Comparison of ENCODE assay signal across 11 mouse cellular contexts in genomic region chr3:60580699-60581098, GRCm38 (mm10).
DNase-seq lines count a peak whose midpoint lies in the region; ATAC-seq and TF ChIP-seq lines count a peak whose summit lies in the region.
"Had no signal": no experiment of that assay in that cellular context is flagged by ENCODE, and none has a peak within 500 bp of the region (broad histone marks: within the 10 kb centered on the region; RNA-seq: fewer than 3 reads in every experiment).

No protein-coding gene starts in this region.

- no peak for TF ChIP-seq POLR2A in liver, adult 2 months (IDR thresholded peaks at IDR 0.05; ENCODE audit: extremely low read depth, insufficient read depth, low read length)

- peaks cover 13% of the 10 kb centered on the region for H3K4me1 ChIP-seq in liver, adult 2 months (ENCODE audit: control insufficient read depth, insufficient read depth, low read length)
- H3K4me1 ChIP-seq in heart, postnatal 0 days (ENCODE audit: control insufficient read depth, insufficient read depth) = peaks cover 44% of the 10 kb centered on the region

- TF ChIP-seq CTCF in liver, adult 2 months (IDR thresholded peaks at IDR 0.05; ENCODE audit: low read depth, low read length) = no peak
- no peak for TF ChIP-seq CTCF in heart, postnatal 0 days (IDR thresholded peaks at IDR 0.05; ENCODE audit: low read depth)

- no peak overlapping the region for H3K9ac ChIP-seq in liver, adult 2 months (ENCODE audit: low read depth, low read length)
- 0 out of 2 replicates have a peak overlapping the region, but pooled peaks have one; percentile 9 for H3K9ac ChIP-seq in heart, postnatal 0 days (replicated peaks; ENCODE audit: low read depth, low read length)
- H3K9ac ChIP-seq: kidney, embryonic 15.5 days; limb, embryonic 15.5 days had no signal

- no peaks in the 10 kb centered on the region for H3K27me3 ChIP-seq in liver, adult 2 months (ENCODE audit: control insufficient read depth, insufficient read depth, low read length)
- no peaks in the 10 kb centered on the region for H3K27me3 ChIP-seq in heart, postnatal 0 days (ENCODE audit: control insufficient read depth, insufficient read depth, low read length)
- H3K27me3 ChIP-seq: kidney, embryonic 15.5 days; limb, embryonic 15.5 days had no signal

- no peak overlapping the region for H3K4me2 ChIP-seq in heart, postnatal 0 days (ENCODE audit: low read depth, low read length)
- H3K4me2 ChIP-seq: kidney, embryonic 15.5 days; limb, embryonic 15.5 days had no signal

- no peaks in the 10 kb centered on the region for H3K9me3 ChIP-seq in heart, postnatal 0 days (replicated peaks; ENCODE audit: control insufficient read depth, low read length)
- H3K9me3 ChIP-seq: kidney, embryonic 15.5 days; limb, embryonic 15.5 days had no signal

- peak; percentile 34 for DNase-seq in liver, adult 2 months (ENCODE audit: extremely low read depth, low read depth, low spot score)
- DNase-seq in liver = no peak
- no peak for DNase-seq in heart, postnatal 0 days (ENCODE audit: low spot score)
- no peak for DNase-seq in embryo, embryonic 10 days (ENCODE audit: low spot score)
- no peak for DNase-seq in spleen, postnatal 14 days (ENCODE audit: low spot score in 2 of 2)
- DNase-seq: cerebellum, postnatal 14 days; thymus, postnatal 14 days had no signal

- 68% methylated on average over 5 of the region's 5 CpGs for WGBS in liver, adult 2 months
- 21% methylated on average over 5 of the region's 5 CpGs for WGBS in heart, postnatal 0 days

- TF ChIP-seq EP300 in heart, postnatal 0 days (IDR thresholded peaks at IDR 0.05; ENCODE audit: low read depth) = no peak

- no peaks in the 10 kb centered on the region for H3K36me3 ChIP-seq in liver, adult 2 months (ENCODE audit: control insufficient read depth, insufficient read depth, low read length)
- H3K36me3 ChIP-seq in heart, postnatal 0 days (replicated peaks; ENCODE audit: control insufficient read depth, insufficient read depth, low read length) = no peaks in the 10 kb centered on the region
- H3K36me3 ChIP-seq: kidney, embryonic 15.5 days; limb, embryonic 15.5 days had no signal

- no peak overlapping the region for H3K4me3 ChIP-seq in liver, adult 2 months (ENCODE audit: insufficient read depth, low read depth, low read length)
- no peak overlapping the region for H3K4me3 ChIP-seq in heart, postnatal 0 days (ENCODE audit: low read depth, low read length)
- H3K4me3 ChIP-seq: kidney, embryonic 15.5 days; limb, embryonic 15.5 days had no signal

- H3K27ac ChIP-seq in liver, adult 2 months (replicated peaks; ENCODE audit: insufficient read depth, low read depth, low read length) = peak overlapping the region; percentile 27
- peak overlapping the region; percentile 60 for H3K27ac ChIP-seq in heart, postnatal 0 days (ENCODE audit: low read depth)
- H3K27ac ChIP-seq: kidney, embryonic 15.5 days; limb, embryonic 15.5 days had no signal

- peak; percentile 85 for ATAC-seq in granulocyte monocyte progenitor cell, adult 5-6 weeks (replicated peaks; ENCODE audit: poor library complexity, severe bottlenecking)
- ATAC-seq in heart, postnatal 0 days (ENCODE audit: insufficient read depth, low read depth) = no peak
- peak; percentile 71 for ATAC-seq in megakaryocyte progenitor cell, adult 5-6 weeks (replicated peaks; ENCODE audit: poor library complexity)

- H3K79me2 ChIP-seq in liver, adult 2 months (ENCODE audit: control insufficient read depth, insufficient read depth, low read length) = peaks cover 27% of the 10 kb centered on the region; the same call in 1 of the 2 replicates
